Mouse (Mus musculus) intestine, embryonic 16.5 days (tissue): ENCODE measurements around the gene Kctd21. TPM values are rescaled to one million over a fixed set of nuclear protein-coding genes. Genes with fewer than 3 reads are reported as not detected.

Source experiments
- ATAC-seq: fragments of 200-750 bp; cut with Nextera tagmentation; 2 replicates; pipeline ENCODE4 v1.8.0; 2017; ENCODE audit warnings: moderate TSS enrichment, moderate library complexity
- H3K27ac ChIP-seq: fragments of 300-500 bp; sonication (generic); 2 replicates; pipeline ENCODE4 v1.5.1; 2014; ENCODE audit warnings: mild to moderate bottlenecking, low read length
- H3K27me3 ChIP-seq: fragments of 300-500 bp; sonication (generic); replicated peaks from 2 replicates; pipeline ENCODE4 v1.6.1; 2014; ENCODE audit warnings: low read length, control low read depth, mixed read lengths; ENCODE audit not compliant: control insufficient read depth, insufficient read depth
- H3K36me3 ChIP-seq: fragments of 300-500 bp; sonication (generic); 2 replicates; pipeline ENCODE4 v1.6.1; 2014; ENCODE audit warnings: low read length, control low read depth; ENCODE audit not compliant: control insufficient read depth, insufficient read depth
- H3K4me1 ChIP-seq: fragments of 300-500 bp; sonication (generic); 2 replicates; pipeline ENCODE4 v1.6.1; 2014; ENCODE audit warnings: low read length, control low read depth, mixed read lengths; ENCODE audit not compliant: control insufficient read depth, insufficient read depth
- H3K4me2 ChIP-seq: fragments of 300-500 bp; sonication (generic); 2 replicates; pipeline ENCODE4 v1.6.1; 2014; ENCODE audit warnings: low read depth, low read length, control low read depth
- H3K4me3 ChIP-seq: fragments of 300-500 bp; sonication (generic); 2 replicates; pipeline ENCODE4 v1.5.1; 2014; ENCODE audit warnings: mild to moderate bottlenecking, low read length
- H3K9ac ChIP-seq: fragments of 300-500 bp; sonication (generic); 2 replicates; pipeline ENCODE4 v1.6.1; 2014; ENCODE audit warnings: low read depth, low read length
- H3K9me3 ChIP-seq: fragments of 300-500 bp; sonication (generic); 2 replicates; pipeline ENCODE4 v1.6.1; 2016; ENCODE audit warnings: low read length, control low read depth; ENCODE audit not compliant: control insufficient read depth
- WGBS: fragments of 180-500 bp; shearing (Covaris S2); extraction: QIAGEN DNeasy Blood & Tissue Kit; methylation state at CpG from one replicate; pipeline ENCODE4 v1.1.7; 2014; 5-methylcytosine and 5-hydroxymethylcytosine counted together
- polyA plus RNA-seq: library from polyadenylated mRNA; unstranded; fragments of >200 nt; fragmentation: Nextera tagmentation; extraction: Ambion mirVana; gene quantifications from 2 replicates; pipeline ENCODE4 v1.2.1, GENCODE M21; 2015

Kctd21 gene
- polyA plus RNA-seq, 1 experiment from 2014 or later, result 4.4 TPM

DNA sequence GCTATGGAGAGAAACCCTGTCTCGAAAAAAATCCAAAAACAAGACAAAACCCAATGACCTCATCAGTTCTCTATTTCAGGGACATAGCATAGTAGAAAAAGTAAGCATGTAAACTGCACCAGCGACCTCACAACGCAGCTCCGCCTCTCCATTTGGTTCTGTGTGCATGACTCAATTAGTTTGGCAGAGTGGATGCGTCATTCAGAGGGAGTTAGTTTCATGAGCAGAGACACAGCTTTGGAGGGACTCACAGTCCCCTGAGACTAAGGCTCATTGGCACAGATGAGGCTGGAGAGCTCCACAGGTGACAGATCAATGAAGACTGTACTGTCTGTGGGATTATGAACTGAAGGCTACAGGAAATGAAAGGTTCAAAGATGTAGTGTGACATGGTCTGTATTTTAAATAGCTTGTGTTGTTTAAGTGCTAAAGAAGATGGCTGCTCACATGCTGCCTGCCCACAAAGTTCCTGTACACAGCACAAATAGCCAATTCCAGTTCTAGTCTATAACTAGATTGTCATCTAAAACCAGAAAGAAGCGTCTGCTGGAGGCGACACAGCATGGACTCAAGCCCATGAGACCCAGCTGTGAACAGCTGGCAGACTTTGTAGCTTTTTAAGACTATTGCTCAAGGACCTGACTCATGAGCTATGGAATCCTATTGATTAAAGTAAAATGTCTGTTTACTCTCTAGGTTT lies 54.1 kb downstream of the Kctd21 start:
- no peaks in the 10 kb centered on the region for H3K9me3 ChIP-seq
- no peak overlapping the region for H3K9ac ChIP-seq
- WGBS, result 81% methylated on average over 7 of the region's 7 CpGs
- no peaks in the 10 kb centered on the region for H3K4me1 ChIP-seq
- peaks cover 28% of the 10 kb centered on the region for H3K36me3 ChIP-seq
- peak; percentile 65 for ATAC-seq
- H3K27me3 ChIP-seq, result no peaks in the 10 kb centered on the region
- H3K4me3 ChIP-seq, result no peak overlapping the region
- H3K27ac ChIP-seq, result peak overlapping the region; percentile 38; the same call in 1 of the 2 replicates
- H3K4me2 ChIP-seq, result no peak overlapping the region

GRCm38 (mm10) chr7:97386806-97387370 lies 54.8 kb downstream of the Kctd21 start:
- no peak overlapping the region for H3K4me3 ChIP-seq
- H3K9ac ChIP-seq, result no peak overlapping the region
- H3K27ac ChIP-seq, result peak overlapping the region; percentile 17
- H3K9me3 ChIP-seq, result no peaks in the 10 kb centered on the region
- peaks cover 31% of the 10 kb centered on the region for H3K36me3 ChIP-seq
- 74% methylated on average over 5 of the region's 5 CpGs for WGBS
- H3K4me2 ChIP-seq, result no peak overlapping the region
- H3K27me3 ChIP-seq, result no peaks in the 10 kb centered on the region
- H3K4me1 ChIP-seq, result no peaks in the 10 kb centered on the region
- ATAC-seq, result 0 out of 2 replicates have a peak, but pooled peaks have one; percentile 4

DNA sequence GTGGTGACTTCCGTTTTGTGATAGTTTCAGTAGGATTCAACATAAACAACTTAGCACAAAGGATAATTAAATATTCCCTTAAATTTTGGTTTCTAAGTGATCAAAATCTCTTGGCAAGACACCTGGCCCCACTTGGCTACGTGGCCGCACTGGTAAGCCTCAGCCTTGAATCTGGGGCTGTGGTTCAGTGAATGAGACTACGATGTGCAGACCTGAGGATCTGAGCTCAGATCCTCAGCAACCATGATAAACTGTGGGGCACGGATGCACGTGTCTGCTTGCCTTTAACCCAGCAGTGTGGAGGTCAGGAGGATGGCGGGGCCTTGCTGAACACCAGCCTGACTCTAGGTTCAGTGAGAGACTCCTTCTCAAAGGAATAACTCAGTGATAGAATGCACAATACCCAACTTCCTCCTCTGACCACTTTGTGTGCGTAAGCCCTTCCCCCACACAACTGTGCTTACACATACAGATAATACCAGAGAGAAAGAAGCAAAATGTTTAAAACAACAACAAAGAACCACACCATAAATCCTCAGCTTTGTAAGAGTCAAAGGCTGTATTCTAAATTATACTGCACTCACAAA lies 55.5 kb downstream of the Kctd21 start:
- Histone ChIP-seq H3K27me3 (no peaks in the 10 kb centered on the region), H3K9ac (no peak overlapping the region), H3K9me3 (no peaks in the 10 kb centered on the region), H3K36me3 (peaks cover 27% of the 10 kb centered on the region), H3K4me1 (no peaks in the 10 kb centered on the region), H3K4me3 (no peak overlapping the region), H3K27ac (peak overlapping the region; percentile 17; the same call in 1 of the 2 replicates), H3K4me2 (no peak overlapping the region)
- 89% methylated on average over 8 of the region's 8 CpGs for WGBS
- no peak for ATAC-seq

DNA sequence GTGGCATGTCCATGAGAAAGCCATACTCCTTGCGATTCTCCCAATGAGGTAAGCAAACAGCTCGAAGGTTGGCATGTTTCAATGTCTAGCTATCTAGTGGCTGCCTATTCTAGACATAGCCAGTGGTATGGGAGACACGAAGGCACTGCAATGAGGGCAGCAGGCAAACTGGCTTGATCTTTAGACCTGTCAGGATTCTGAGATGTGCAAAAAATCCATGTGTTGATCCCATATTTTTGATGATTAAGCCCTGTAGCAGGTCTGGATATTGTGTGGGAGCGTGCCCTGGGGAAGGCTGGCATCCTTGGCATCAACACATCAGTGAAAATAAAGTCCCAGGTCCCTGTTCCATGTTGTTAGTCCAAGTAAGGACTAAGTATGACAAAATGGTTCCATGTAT lies 56.4 kb downstream of the Kctd21 start:
- no peaks in the 10 kb centered on the region for H3K4me1 ChIP-seq
- no peak overlapping the region for H3K27ac ChIP-seq
- H3K4me3 ChIP-seq, result no peak overlapping the region
- no peak overlapping the region for H3K4me2 ChIP-seq
- 93% methylated on average over 4 of the region's 4 CpGs for WGBS
- ATAC-seq, result no peak
- no peaks in the 10 kb centered on the region for H3K27me3 ChIP-seq
- no peaks in the 10 kb centered on the region for H3K9me3 ChIP-seq
- no peak overlapping the region for H3K9ac ChIP-seq
- peaks cover 22% of the 10 kb centered on the region for H3K36me3 ChIP-seq

- H3K4me2 ChIP-seq, result no peak overlapping the region
- no peak overlapping the region for H3K9ac ChIP-seq
- no peaks in the 10 kb centered on the region for H3K27me3 ChIP-seq
- ATAC-seq, result no peak
- H3K9me3 ChIP-seq, result no peaks in the 10 kb centered on the region
- H3K4me1 ChIP-seq, result no peaks in the 10 kb centered on the region
- no peak overlapping the region for H3K4me3 ChIP-seq
- H3K27ac ChIP-seq, result no peak overlapping the region
- WGBS, result 72% methylated on average over 13 of the region's 13 CpGs
- peaks cover 9% of the 10 kb centered on the region for H3K36me3 ChIP-seq
Measured at GRCm38 (mm10) chr7:97391293-97392078, 59.4 kb downstream of the Kctd21 start.

DNA sequence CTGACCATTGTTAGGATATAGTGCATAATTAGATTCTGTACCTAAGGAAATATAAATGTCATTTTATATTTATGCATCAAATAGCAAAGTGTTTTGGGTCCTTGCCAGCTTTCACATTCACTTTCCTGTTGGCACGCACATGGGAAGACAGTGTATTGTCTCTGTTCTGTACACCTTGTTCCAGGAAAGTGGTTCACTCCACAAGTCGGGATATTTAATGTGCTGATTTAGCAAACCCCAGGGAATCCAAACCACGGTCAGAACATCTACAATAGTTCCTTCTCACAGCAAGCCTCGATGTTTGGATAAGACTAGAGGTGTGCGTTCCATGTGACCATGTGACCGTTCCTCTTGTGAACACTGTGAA lies 59.9 kb downstream of the Kctd21 start:
- H3K4me2 ChIP-seq, result no peak overlapping the region
- H3K27ac ChIP-seq, result no peak overlapping the region
- H3K4me1 ChIP-seq, result no peaks in the 10 kb centered on the region
- WGBS, result 85% methylated on average over 6 of the region's 6 CpGs
- no peak overlapping the region for H3K9ac ChIP-seq
- no peaks in the 10 kb centered on the region for H3K27me3 ChIP-seq
- no peak for ATAC-seq
- H3K4me3 ChIP-seq, result no peak overlapping the region
- H3K36me3 ChIP-seq, result peaks cover 6% of the 10 kb centered on the region
- H3K9me3 ChIP-seq, result no peaks in the 10 kb centered on the region

GRCm38 (mm10) chr7:97394375-97394774 lies 62.2 kb downstream of the Kctd21 start:
- Histone ChIP-seq H3K9me3 (no peaks in the 10 kb centered on the region), H3K27me3 (no peaks in the 10 kb centered on the region), H3K36me3 (peaks cover 3% of the 10 kb centered on the region; the same call in 1 of the 2 replicates), H3K4me3 (no peak overlapping the region), H3K4me2 (no peak overlapping the region), H3K27ac (no peak overlapping the region), H3K4me1 (no peaks in the 10 kb centered on the region), H3K9ac (no peak overlapping the region)
- ATAC-seq, result no peak
- WGBS, result 77% methylated on average over 2 of the region's 2 CpGs

DNA sequence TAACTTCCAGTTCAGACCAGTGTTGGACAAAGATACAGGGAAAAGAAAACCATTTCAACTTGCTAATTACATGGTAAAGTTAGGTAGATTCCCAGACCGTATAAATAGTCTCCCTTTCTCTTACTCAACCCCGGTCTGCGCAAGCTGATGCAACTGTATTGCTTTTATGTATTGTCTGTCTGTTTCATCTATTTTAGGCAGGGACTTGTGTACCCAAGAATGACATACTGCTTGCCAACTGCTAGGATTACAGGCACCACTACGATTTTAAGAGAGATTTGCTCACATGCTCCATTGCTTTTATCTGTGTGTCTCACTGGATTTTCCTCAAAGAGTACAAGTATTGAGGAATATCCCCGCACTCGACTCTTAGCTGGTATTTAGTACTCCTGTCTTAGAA lies 66.8 kb downstream of the Kctd21 start:
- Histone ChIP-seq H3K27ac (no peak overlapping the region), H3K27me3 (no peaks in the 10 kb centered on the region), H3K4me2 (no peak overlapping the region), H3K9me3 (no peaks in the 10 kb centered on the region), H3K9ac (no peak overlapping the region), H3K4me3 (no peak overlapping the region), H3K4me1 (peaks cover 13% of the 10 kb centered on the region), H3K36me3 (no peaks in the 10 kb centered on the region; the same call in 1 of the 2 replicates)
- no peak for ATAC-seq
- 89% methylated on average over 6 of the region's 6 CpGs for WGBS
